Mouse (Mus musculus): ENCODE results near the gene Nudcd3. TPM values are rescaled to one million over a fixed set of nuclear protein-coding genes. Genes with fewer than 3 reads are reported as not detected.

The Nudcd3 gene
- polyA plus RNA-seq, 1 experiment, result 67.1 TPM

GRCm38 (mm10) chr11:6196780-6197179 lies 3.4 kb downstream of the Nudcd3 start:
- H3K4me2 ChIP-seq (ENCODE audit: low read depth), result no peak overlapping the region
- H3K79me2 ChIP-seq (ENCODE audit: control insufficient read depth, insufficient read depth), result peaks cover 70% of the 10 kb centered on the region
- no peak overlapping the region for H3ac ChIP-seq (ENCODE audit: control insufficient read depth, insufficient read length)
- H3K36me3 ChIP-seq (ENCODE audit: control insufficient read depth, insufficient read depth), result peaks cover 9% of the 10 kb centered on the region
- no peaks in the 10 kb centered on the region for H3K27me3 ChIP-seq (ENCODE audit: control insufficient read depth, insufficient read depth, insufficient read length)
- no peak overlapping the region for H3K4me3 ChIP-seq
- TF ChIP-seq REST (IDR thresholded peaks at IDR 0.05; ENCODE audit: insufficient read depth, insufficient read length) (no peak), CEBPB (IDR thresholded peaks at IDR 0.05; ENCODE audit: insufficient read depth, poor library complexity, severe bottlenecking) (no peak), TCF12 (IDR thresholded peaks at IDR 0.05; ENCODE audit: insufficient read depth, poor library complexity, severe bottlenecking) (no peak), MAX (IDR thresholded peaks at IDR 0.05; ENCODE audit: low read depth) (no peak), TCF3 (IDR thresholded peaks at IDR 0.05; ENCODE audit: insufficient read length, low read depth) (no peak), E2F4 (IDR thresholded peaks at IDR 0.05; ENCODE audit: insufficient read depth) (no peak), MYOG (IDR thresholded peaks at IDR 0.05; ENCODE audit: control insufficient read depth in 1 of 3, insufficient read depth in 1 of 3, insufficient read length in 2 of 3, low read depth in 2 of 3) (no peak), USF1 (IDR thresholded peaks at IDR 0.05; ENCODE audit: low read depth) (no peak), POLR2AphosphoS2 (IDR thresholded peaks at IDR 0.05; ENCODE audit: insufficient read length, low read depth) (no peak), MYOD1 (IDR thresholded peaks at IDR 0.05; ENCODE audit: control insufficient read depth in 1 of 3, insufficient read length in 2 of 3, low read depth in 2 of 3) (no peak), SRF (IDR thresholded peaks at IDR 0.05; ENCODE audit: control insufficient read depth, insufficient read length, low read depth) (no peak), POLR2A (IDR thresholded peaks at IDR 0.05; ENCODE audit: insufficient read length, low read depth) (no peak)

- TF ChIP-seq MAX (IDR thresholded peaks at IDR 0.05; ENCODE audit: low read depth) (no peak), USF1 (IDR thresholded peaks at IDR 0.05; ENCODE audit: low read depth) (no peak), MYOD1 (IDR thresholded peaks at IDR 0.05; ENCODE audit: control insufficient read depth in 1 of 3, insufficient read length in 2 of 3, low read depth in 2 of 3) (no peak), CEBPB (IDR thresholded peaks at IDR 0.05; ENCODE audit: insufficient read depth, poor library complexity, severe bottlenecking) (no peak), MYOG (IDR thresholded peaks at IDR 0.05; ENCODE audit: control insufficient read depth in 1 of 3, insufficient read depth in 1 of 3, insufficient read length in 2 of 3, low read depth in 2 of 3) (no peak), REST (IDR thresholded peaks at IDR 0.05; ENCODE audit: insufficient read depth, insufficient read length) (no peak), TCF12 (IDR thresholded peaks at IDR 0.05; ENCODE audit: insufficient read depth, poor library complexity, severe bottlenecking) (no peak), SRF (IDR thresholded peaks at IDR 0.05; ENCODE audit: control insufficient read depth, insufficient read length, low read depth) (no peak), POLR2AphosphoS2 (IDR thresholded peaks at IDR 0.05; ENCODE audit: insufficient read length, low read depth) (no peak), E2F4 (IDR thresholded peaks at IDR 0.05; ENCODE audit: insufficient read depth) (no peak), POLR2A (IDR thresholded peaks at IDR 0.05; ENCODE audit: insufficient read length, low read depth) (no peak), TCF3 (IDR thresholded peaks at IDR 0.05; ENCODE audit: insufficient read length, low read depth) (no peak)
- H3K4me3 ChIP-seq, result no peak overlapping the region
- peaks cover 15% of the 10 kb centered on the region for H3K36me3 ChIP-seq (ENCODE audit: control insufficient read depth, insufficient read depth)
- no peaks in the 10 kb centered on the region for H3K27me3 ChIP-seq (ENCODE audit: control insufficient read depth, insufficient read depth, insufficient read length)
- no peak overlapping the region for H3ac ChIP-seq (ENCODE audit: control insufficient read depth, insufficient read length)
- H3K4me2 ChIP-seq (ENCODE audit: low read depth), result no peak overlapping the region
- peaks cover 96% of the 10 kb centered on the region for H3K79me2 ChIP-seq (ENCODE audit: control insufficient read depth, insufficient read depth)
Observed at GRCm38 (mm10) chr11:6187878-6188277, 12.3 kb downstream of the Nudcd3 start.

- no peak overlapping the region for H3K4me3 ChIP-seq
Observed at GRCm38 (mm10) chr11:6187399-6187798, 12.8 kb downstream of the Nudcd3 start.

GRCm38 (mm10) chr11:6184202-6184935 lies 15.8 kb downstream of the Nudcd3 start:
- H3K79me2 ChIP-seq (ENCODE audit: control insufficient read depth, insufficient read depth), result peaks cover 98% of the 10 kb centered on the region
- H3ac ChIP-seq (ENCODE audit: control insufficient read depth, insufficient read length), result no peak overlapping the region
- no peaks in the 10 kb centered on the region for H3K27me3 ChIP-seq (ENCODE audit: control insufficient read depth, insufficient read depth, insufficient read length)

More at GRCm38 (mm10) chr11:6187399-6187798, 12.8 kb downstream of the Nudcd3 start:
- Histone ChIP-seq H3ac (ENCODE audit: control insufficient read depth, insufficient read length) (no peak overlapping the region), H3K4me2 (ENCODE audit: low read depth) (no peak overlapping the region), H3K27me3 (ENCODE audit: control insufficient read depth, insufficient read depth, insufficient read length) (no peaks in the 10 kb centered on the region), H3K36me3 (ENCODE audit: control insufficient read depth, insufficient read depth) (peaks cover 12% of the 10 kb centered on the region), H3K79me2 (ENCODE audit: control insufficient read depth, insufficient read depth) (peaks cover 97% of the 10 kb centered on the region)
- TF ChIP-seq POLR2A (IDR thresholded peaks at IDR 0.05; ENCODE audit: insufficient read length, low read depth) (no peak), E2F4 (IDR thresholded peaks at IDR 0.05; ENCODE audit: insufficient read depth) (no peak), SRF (IDR thresholded peaks at IDR 0.05; ENCODE audit: control insufficient read depth, insufficient read length, low read depth) (no peak), USF1 (IDR thresholded peaks at IDR 0.05; ENCODE audit: low read depth) (no peak), CEBPB (IDR thresholded peaks at IDR 0.05; ENCODE audit: insufficient read depth, poor library complexity, severe bottlenecking) (no peak), TCF3 (IDR thresholded peaks at IDR 0.05; ENCODE audit: insufficient read length, low read depth) (no peak), MYOD1 (IDR thresholded peaks at IDR 0.05; ENCODE audit: control insufficient read depth in 1 of 3, insufficient read length in 2 of 3, low read depth in 2 of 3) (no peak), MYOG (IDR thresholded peaks at IDR 0.05; ENCODE audit: control insufficient read depth in 1 of 3, insufficient read depth in 1 of 3, insufficient read length in 2 of 3, low read depth in 2 of 3) (no peak), POLR2AphosphoS2 (IDR thresholded peaks at IDR 0.05; ENCODE audit: insufficient read length, low read depth) (no peak), MAX (IDR thresholded peaks at IDR 0.05; ENCODE audit: low read depth) (no peak), REST (IDR thresholded peaks at IDR 0.05; ENCODE audit: insufficient read depth, insufficient read length) (no peak), TCF12 (IDR thresholded peaks at IDR 0.05; ENCODE audit: insufficient read depth, poor library complexity, severe bottlenecking) (no peak)

More at GRCm38 (mm10) chr11:6184202-6184935, 15.8 kb downstream of the Nudcd3 start:
- Histone ChIP-seq H3K36me3 (ENCODE audit: control insufficient read depth, insufficient read depth) (no peaks in the 10 kb centered on the region), H3K4me2 (ENCODE audit: low read depth) (no peak overlapping the region), H3K4me3 (no peak overlapping the region)
- TF ChIP-seq REST (IDR thresholded peaks at IDR 0.05; ENCODE audit: insufficient read depth, insufficient read length) (no peak), CEBPB (IDR thresholded peaks at IDR 0.05; ENCODE audit: insufficient read depth, poor library complexity, severe bottlenecking) (no peak), MYOG (IDR thresholded peaks at IDR 0.05; ENCODE audit: control insufficient read depth in 1 of 3, insufficient read depth in 1 of 3, insufficient read length in 2 of 3, low read depth in 2 of 3) (no peak), SRF (IDR thresholded peaks at IDR 0.05; ENCODE audit: control insufficient read depth, insufficient read length, low read depth) (no peak), MAX (IDR thresholded peaks at IDR 0.05; ENCODE audit: low read depth) (no peak), E2F4 (IDR thresholded peaks at IDR 0.05; ENCODE audit: insufficient read depth) (no peak), MYOD1 (IDR thresholded peaks at IDR 0.05; ENCODE audit: control insufficient read depth in 1 of 3, insufficient read length in 2 of 3, low read depth in 2 of 3) (no peak), USF1 (IDR thresholded peaks at IDR 0.05; ENCODE audit: low read depth) (no peak), POLR2AphosphoS2 (IDR thresholded peaks at IDR 0.05; ENCODE audit: insufficient read length, low read depth) (no peak), POLR2A (IDR thresholded peaks at IDR 0.05; ENCODE audit: insufficient read length, low read depth) (no peak), TCF3 (IDR thresholded peaks at IDR 0.05; ENCODE audit: insufficient read length, low read depth) (no peak), TCF12 (IDR thresholded peaks at IDR 0.05; ENCODE audit: insufficient read depth, poor library complexity, severe bottlenecking) (no peak)

All from myocyte (in vitro differentiated cells).